Mouse (Mus musculus) midbrain, embryonic 13.5 days (tissue): ENCODE data around the gene 1700025G04Rik. TPM values are rescaled to one million over a fixed set of nuclear protein-coding genes. Genes with fewer than 3 reads are reported as not detected.
"Not testable (repeated sequence)": the region's sequence is repeated elsewhere in the genome, so short reads cannot be mapped to it uniquely, and the experiment has no call there.

Source experiments
- ATAC-seq: fragments of 200-750 bp; cut with Nextera tagmentation; 2 replicates; pipeline ENCODE4 v1.8.0; 2017; ENCODE audit warnings: mild to moderate bottlenecking, moderate TSS enrichment, moderate library complexity
- H3K27ac ChIP-seq: fragments of 300-500 bp; sonication (generic); 2 replicates; pipeline ENCODE4 v1.5.1; 2015; ENCODE audit warnings: inconsistent platforms, mild to moderate bottlenecking, moderate library complexity
- H3K27me3 ChIP-seq: fragments of 300-500 bp; sonication (generic); 2 replicates; pipeline ENCODE4 v1.6.1; 2015; ENCODE audit warnings: mild to moderate bottlenecking, inconsistent platforms
- H3K36me3 ChIP-seq: fragments of 300-500 bp; sonication (generic); 2 replicates; pipeline ENCODE4 v1.6.1; 2015; ENCODE audit warnings: mild to moderate bottlenecking, inconsistent platforms
- H3K4me1 ChIP-seq: fragments of 300-500 bp; sonication (generic); replicated peaks from 2 replicates; pipeline ENCODE4 v1.6.1; 2015; ENCODE audit warnings: inconsistent platforms
- H3K4me2 ChIP-seq: fragments of 300-500 bp; sonication (generic); replicated peaks from 2 replicates; pipeline ENCODE4 v1.6.1; 2015; ENCODE audit warnings: moderate library complexity, mild to moderate bottlenecking, inconsistent platforms
- H3K4me3 ChIP-seq: fragments of 300-500 bp; sonication (generic); replicated peaks from 2 replicates; pipeline ENCODE4 v1.5.1; 2015; ENCODE audit warnings: mild to moderate bottlenecking, inconsistent platforms
- H3K9ac ChIP-seq: fragments of 300-500 bp; sonication (generic); replicated peaks from 2 replicates; pipeline ENCODE4 v1.6.1; 2015; ENCODE audit warnings: mild to moderate bottlenecking, inconsistent platforms
- H3K9me3 ChIP-seq: fragments of 300-500 bp; sonication (generic); 2 replicates; pipeline ENCODE4 v1.6.1; 2016; ENCODE audit warnings: mild to moderate bottlenecking, inconsistent platforms
- WGBS: fragments of 180-500 bp; shearing (Covaris S2); methylation state at CpG from one replicate; pipeline ENCODE4 v1.1.7; 2015; 5-methylcytosine and 5-hydroxymethylcytosine counted together
- polyA plus RNA-seq: library from polyadenylated mRNA; unstranded; fragments of >200 nt; fragmentation: Nextera tagmentation; extraction: Ambion mirVana; gene quantifications from 2 replicates; pipeline ENCODE4 v1.2.1, GENCODE M21; 2015

Gene 1700025G04Rik
- polyA plus RNA-seq, 1 experiment from 2014 or later: 37.6 TPM

- Histone ChIP-seq H3K4me2 (no peak overlapping the region), H3K27me3 (no peaks in the 10 kb centered on the region), H3K9ac (no peak overlapping the region), H3K27ac (no peak overlapping the region), H3K4me1 (no peaks in the 10 kb centered on the region), H3K4me3 (no peak overlapping the region), H3K9me3 (no peaks in the 10 kb centered on the region), H3K36me3 (no peaks in the 10 kb centered on the region)
- ATAC-seq: no peak
- 64% methylated on average over 20 of the region's 20 CpGs for WGBS
Observed at GRCm38 (mm10) chr1:151861334-151861995, 228.5 kb downstream of the 1700025G04Rik start.

GRCm38 (mm10) chr1:151858474-151858873 lies 231.5 kb downstream of the 1700025G04Rik start:
- H3K27ac ChIP-seq: no peak overlapping the region
- no peaks in the 10 kb centered on the region for H3K9me3 ChIP-seq
- H3K4me1 ChIP-seq: no peaks in the 10 kb centered on the region
- no peaks in the 10 kb centered on the region for H3K36me3 ChIP-seq
- no peak for ATAC-seq
- H3K9ac ChIP-seq: no peak overlapping the region
- no peaks in the 10 kb centered on the region for H3K27me3 ChIP-seq
- WGBS: 95% methylated on average over 1 of the region's 1 CpGs
- H3K4me2 ChIP-seq: no peak overlapping the region
- no peak overlapping the region for H3K4me3 ChIP-seq

- no peaks in the 10 kb centered on the region for H3K36me3 ChIP-seq
- H3K9ac ChIP-seq: no peak overlapping the region
- H3K4me3 ChIP-seq: no peak overlapping the region
- no peak for ATAC-seq
- H3K4me2 ChIP-seq: no peak overlapping the region
- no peaks in the 10 kb centered on the region for H3K9me3 ChIP-seq
- 76% methylated on average over 1 of the region's 1 CpGs for WGBS
- no peak overlapping the region for H3K27ac ChIP-seq
- H3K4me1 ChIP-seq: no peaks in the 10 kb centered on the region
- no peaks in the 10 kb centered on the region for H3K27me3 ChIP-seq
Observed at GRCm38 (mm10) chr1:151855561-151855960, 234.4 kb downstream of the 1700025G04Rik start.

- no peaks in the 10 kb centered on the region for H3K36me3 ChIP-seq
- no peak overlapping the region for H3K27ac ChIP-seq
- no peak overlapping the region for H3K9ac ChIP-seq
- H3K27me3 ChIP-seq: no peaks in the 10 kb centered on the region
- H3K4me1 ChIP-seq: no peaks in the 10 kb centered on the region
- no peaks in the 10 kb centered on the region for H3K9me3 ChIP-seq
- no peak overlapping the region for H3K4me3 ChIP-seq
- ATAC-seq: no peak
- no peak overlapping the region for H3K4me2 ChIP-seq
- WGBS: 20% methylated on average over 3 of the region's 3 CpGs
Observed at GRCm38 (mm10) chr1:151851976-151852375, 237.9 kb downstream of the 1700025G04Rik start.

- no peaks in the 10 kb centered on the region for H3K36me3 ChIP-seq
Observed at GRCm38 (mm10) chr1:151851051-151851848, 238.7 kb downstream of the 1700025G04Rik start.

GRCm38 (mm10) chr1:151849993-151850608 lies 239.8 kb downstream of the 1700025G04Rik start:
- no peaks in the 10 kb centered on the region for H3K9me3 ChIP-seq
- no peaks in the 10 kb centered on the region for H3K36me3 ChIP-seq
- H3K27ac ChIP-seq: no peak overlapping the region
- H3K9ac ChIP-seq: no peak overlapping the region
- peaks cover 13% of the 10 kb centered on the region for H3K4me1 ChIP-seq
- no peak for ATAC-seq
- H3K4me3 ChIP-seq: no peak overlapping the region
- H3K4me2 ChIP-seq: no peak overlapping the region
- 83% methylated on average over 16 of the region's 16 CpGs for WGBS
- H3K27me3 ChIP-seq: no peaks in the 10 kb centered on the region

More at GRCm38 (mm10) chr1:151851051-151851848, 238.7 kb downstream of the 1700025G04Rik start:
- H3K27ac ChIP-seq: no peak overlapping the region; the same call in 1 of the 2 replicates
- WGBS: 82% methylated on average over 20 of the region's 20 CpGs
- peaks cover 4% of the 10 kb centered on the region; the same call in 1 of the 2 replicates for H3K4me1 ChIP-seq
- no peak overlapping the region for H3K4me3 ChIP-seq
- no peak overlapping the region for H3K4me2 ChIP-seq
- no peak overlapping the region for H3K9ac ChIP-seq
- no peaks in the 10 kb centered on the region for H3K27me3 ChIP-seq
- ATAC-seq: no peak
- H3K9me3 ChIP-seq: no peaks in the 10 kb centered on the region

- Histone ChIP-seq H3K27me3 (no peaks in the 10 kb centered on the region), H3K4me2 (no peak overlapping the region), H3K9me3 (no peaks in the 10 kb centered on the region), H3K4me1 (peaks cover 13% of the 10 kb centered on the region), H3K9ac (no peak overlapping the region), H3K36me3 (no peaks in the 10 kb centered on the region), H3K27ac (no peak overlapping the region), H3K4me3 (no peak overlapping the region)
- WGBS: 92% methylated on average over 2 of the region's 2 CpGs
- no peak for ATAC-seq
Observed at GRCm38 (mm10) chr1:151848286-151848685, 241.6 kb downstream of the 1700025G04Rik start.

GRCm38 (mm10) chr1:151845926-151846782 lies 243.8 kb downstream of the 1700025G04Rik start:
- Histone ChIP-seq H3K27me3 (no peaks in the 10 kb centered on the region), H3K4me3 (no peak overlapping the region), H3K4me1 (peaks cover 13% of the 10 kb centered on the region), H3K27ac (no peak overlapping the region), H3K9me3 (no peaks in the 10 kb centered on the region), H3K36me3 (no peaks in the 10 kb centered on the region), H3K9ac (no peak overlapping the region), H3K4me2 (no peak overlapping the region)
- WGBS: 60% methylated on average over 19 of the region's 19 CpGs
- 0 out of 2 replicates have a peak, but pooled peaks have one; percentile 30 for ATAC-seq

GRCm38 (mm10) chr1:151845252-151845832 lies 244.6 kb downstream of the 1700025G04Rik start:
- Histone ChIP-seq H3K27ac (no peak overlapping the region), H3K9me3 (no peaks in the 10 kb centered on the region), H3K4me3 (no peak overlapping the region), H3K4me2 (no peak overlapping the region), H3K9ac (no peak overlapping the region), H3K4me1 (peaks cover 13% of the 10 kb centered on the region), H3K36me3 (no peaks in the 10 kb centered on the region), H3K27me3 (no peaks in the 10 kb centered on the region)
- ATAC-seq: no peak
- WGBS: 62% methylated on average over 17 of the region's 17 CpGs

- not testable (repeated sequence) for H3K9me3 ChIP-seq, H3K36me3 ChIP-seq, H3K4me2 ChIP-seq, H3K27me3 ChIP-seq, H3K4me1 ChIP-seq, H3K9ac ChIP-seq, ATAC-seq, H3K4me3 ChIP-seq, H3K27ac ChIP-seq
- WGBS: 89% methylated on average over 1 of the region's 1 CpGs
Observed at GRCm38 (mm10) chr1:151840345-151840744, 249.6 kb downstream of the 1700025G04Rik start.

- Histone ChIP-seq H3K9me3 (peaks cover 6% of the 10 kb centered on the region; the same call in 1 of the 2 replicates), H3K4me2 (no peak overlapping the region), H3K9ac (no peak overlapping the region), H3K27me3 (no peaks in the 10 kb centered on the region), H3K4me3 (no peak overlapping the region), H3K27ac (no peak overlapping the region), H3K4me1 (no peaks in the 10 kb centered on the region), H3K36me3 (no peaks in the 10 kb centered on the region)
- no peak for ATAC-seq
- 89% methylated on average over 4 of the region's 4 CpGs for WGBS
Observed at GRCm38 (mm10) chr1:151835261-151835660, 254.7 kb downstream of the 1700025G04Rik start.
